In the genomic region with DNA sequence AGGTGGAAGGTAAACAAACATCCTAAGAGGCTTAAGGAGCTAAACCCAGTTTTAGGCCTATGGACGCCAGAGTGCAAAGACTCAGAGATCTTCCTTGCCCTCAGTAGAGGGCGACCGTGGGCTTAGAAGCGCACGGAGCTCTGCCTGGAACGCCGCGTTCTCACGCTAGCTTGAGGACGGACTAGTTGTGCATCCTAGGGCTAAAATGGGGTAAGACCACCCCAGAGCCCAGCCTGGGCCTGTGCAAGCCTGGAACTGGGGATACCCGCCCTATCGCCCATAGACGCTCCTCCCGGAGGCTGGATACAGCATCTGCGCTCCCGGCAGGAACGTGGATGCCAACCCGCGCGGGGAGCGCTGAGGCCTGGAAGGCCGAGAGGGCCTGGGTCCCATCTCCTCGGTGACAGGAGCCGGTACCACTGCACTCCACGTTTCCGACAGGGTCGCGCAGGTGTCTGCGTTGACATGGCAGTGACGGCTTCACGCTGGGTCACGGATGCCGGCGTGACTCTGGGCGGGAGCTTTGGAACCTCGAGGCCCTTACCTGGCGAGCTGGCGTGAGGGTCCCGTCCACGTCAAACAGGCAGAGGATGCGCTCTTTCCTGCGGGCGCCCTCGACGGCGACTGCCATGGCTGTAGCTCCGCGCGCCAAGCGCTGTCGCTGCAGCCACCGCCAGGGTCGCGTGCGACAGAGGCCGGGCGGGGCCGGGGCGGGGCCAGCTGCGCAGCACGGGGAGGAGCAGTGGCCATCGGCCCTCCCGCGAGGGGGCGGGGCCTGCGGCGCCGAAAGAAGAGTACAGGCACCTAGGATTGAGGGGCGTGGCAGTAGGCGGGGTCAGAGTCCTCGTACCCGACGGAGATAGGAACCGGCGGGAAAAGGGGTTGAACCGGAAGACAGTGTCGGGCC, we compare ENCODE assay signal across 7 mouse cellular contexts. TPM values are rescaled to one million over a fixed set of nuclear protein-coding genes. Genes with fewer than 3 reads are reported as not detected.
DNase-seq lines count a peak whose midpoint lies in the region; ATAC-seq lines count a peak whose summit lies in the region.

A gene (minus strand): TSS at position 760 of the 907 bp plus-strand sequence.

- intact Hi-C loops in left cerebral cortex, postnatal 36 days (cut with DNase I) = loop anchor here (2.0 kb wide), 1 partner anchor 28 kb away; no protein-coding TSS in a partner anchor

- peak within 1 kb of the TSS; percentile 77 for H3K9ac ChIP-seq in intestine, embryonic 16.5 days (ENCODE audit: low read depth, low read length)
- H3K9ac ChIP-seq in midbrain, embryonic 11.5 days (ENCODE audit: low read length) = peak within 1 kb of the TSS; percentile 70

- WGBS in intestine, embryonic 16.5 days = under 1% methylated on average over 77 of the region's 77 CpGs
- WGBS in midbrain, embryonic 11.5 days = under 1% methylated on average over 73 of the region's 77 CpGs

- H3K4me2 ChIP-seq in intestine, embryonic 16.5 days (ENCODE audit: low read depth, low read length) = peak within 1 kb of the TSS; percentile 95
- H3K4me2 ChIP-seq in midbrain, embryonic 11.5 days = peak within 1 kb of the TSS; percentile 100

- peak; percentile 99 for ATAC-seq in intestine, embryonic 16.5 days
- peak; percentile 97 for ATAC-seq in midbrain, embryonic 11.5 days (ENCODE audit: low FRiP score)

- no peaks in the 10 kb centered on the region for H3K9me3 ChIP-seq in intestine, embryonic 16.5 days (ENCODE audit: control insufficient read depth, low read length)
- no peaks in the 10 kb centered on the region for H3K9me3 ChIP-seq in midbrain, embryonic 11.5 days (ENCODE audit: control insufficient read depth, low read length)

- DNase-seq in adrenal gland, adult 8-10 months = peak; percentile 98
- peak; percentile 99 for DNase-seq in embryo, embryonic 9.5 days (ENCODE audit: extremely low spot score)
- DNase-seq in gastrocnemius, postnatal 4 days (ENCODE audit: low spot score in 2 of 2) = peak; percentile 94 to 99
- peak; percentile 95 to 96 for DNase-seq in left cerebral cortex, postnatal 36 days (ENCODE audit: low spot score in 2 of 2)
- DNase-seq in midbrain, embryonic 11.5 days (ENCODE audit: low spot score, missing footprints) = peak; percentile 100
- peak; percentile 96 for DNase-seq in skeletal muscle tissue, adult 2 months (ENCODE audit: low read depth, low spot score)

- H3K36me3 ChIP-seq in intestine, embryonic 16.5 days (ENCODE audit: control insufficient read depth, insufficient read depth, low read length) = no peaks in the 10 kb centered on the region
- no peaks in the 10 kb centered on the region for H3K36me3 ChIP-seq in midbrain, embryonic 11.5 days (ENCODE audit: control insufficient read depth, insufficient read depth, low read length)

- H3K4me3 ChIP-seq in intestine, embryonic 16.5 days (ENCODE audit: low read length) = peak within 1 kb of the TSS; percentile 62
- H3K4me3 ChIP-seq in midbrain, embryonic 11.5 days (ENCODE audit: low read depth, low read length) = peak within 1 kb of the TSS; percentile 57

- no peaks in the 10 kb centered on the region for H3K27me3 ChIP-seq in intestine, embryonic 16.5 days (replicated peaks; ENCODE audit: control insufficient read depth, insufficient read depth, low read length)
- H3K27me3 ChIP-seq in midbrain, embryonic 11.5 days (ENCODE audit: control insufficient read depth, insufficient read depth, low read length) = no peaks in the 10 kb centered on the region

- peak within 1 kb of the TSS; percentile 61 for H3K27ac ChIP-seq in intestine, embryonic 16.5 days (ENCODE audit: low read length)
- peak within 1 kb of the TSS; percentile 67 for H3K27ac ChIP-seq in midbrain, embryonic 11.5 days (ENCODE audit: low read depth, low read length)

- H3K4me1 ChIP-seq in intestine, embryonic 16.5 days (ENCODE audit: control insufficient read depth, insufficient read depth, low read length) = no peaks in the 10 kb centered on the region
- H3K4me1 ChIP-seq in midbrain, embryonic 11.5 days (ENCODE audit: control insufficient read depth, insufficient read depth, low read length) = peaks cover 2% of the 10 kb centered on the region

RNA-seq across cellular contexts. Expression of the gene that starts here (rescaled TPM):
- 100 to 1,000 TPM in 2 of 4 experiments, 10 to 100 TPM in 2; 71.1 to 132 (median 86.3) TPM for total RNA-seq in adrenal gland, adult 8-10 months (2022)
- total RNA-seq in gastrocnemius, postnatal 4 days (2021) = 10 to 100 TPM; 20.3 to 21.6 TPM
- 21.5 and 22.1 TPM in 2 replicates for polyA plus RNA-seq in intestine, embryonic 16.5 days (2015; fragmentation: Nextera tagmentation; extraction: Ambion mirVana)
- total RNA-seq in left cerebral cortex, postnatal 36 days (2021) = 100 to 1,000 TPM; 197 to 221 TPM
- polyA plus RNA-seq in midbrain, embryonic 11.5 days (2014; fragmentation: Nextera tagmentation; extraction: Ambion mirVana) = 26.9 and 29.8 TPM in 2 replicates

Comparison
In these comparisons a context has a peak if more than half of its experiments do, and no peak if none do; other contexts are left out.
1. Peak in every context shown above with its lines: DNase-seq, ATAC-seq, H3K4me3 ChIP-seq and H3K27ac ChIP-seq.